Mouse (Mus musculus): Measurements from ENCODE around the gene Arhgap31.

DNA sequence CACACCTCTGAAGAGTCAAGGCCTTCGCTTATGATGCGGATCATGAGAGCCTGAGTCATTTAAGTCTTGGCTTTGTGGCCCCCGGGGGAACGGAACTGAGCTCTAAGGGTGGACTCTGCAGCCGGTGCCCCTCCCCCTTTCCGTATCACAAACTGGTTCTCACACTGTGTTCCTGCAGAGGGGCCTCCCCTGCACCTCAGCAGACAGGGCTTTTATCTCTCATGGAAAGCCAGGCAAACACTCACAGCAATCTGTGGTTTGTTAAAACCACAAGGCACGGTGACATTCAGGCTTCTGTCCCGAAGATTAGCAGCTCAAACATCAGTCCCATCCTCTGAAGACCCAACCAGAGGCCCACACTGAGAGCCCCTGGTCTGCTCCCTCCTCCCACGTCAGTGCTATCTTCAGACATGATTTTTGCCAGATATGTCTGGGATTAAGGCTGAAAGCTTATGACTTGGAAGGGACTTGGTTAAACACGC, 59.6 kb downstream of the Arhgap31 start:
- TF ChIP-seq POLR2A (IDR thresholded peaks at IDR 0.05; ENCODE audit: insufficient read depth, low read depth, low read length) (no peak), CTCF (IDR thresholded peaks at IDR 0.05; ENCODE audit: insufficient read depth, low read depth, low read length) (no peak)

Data from olfactory bulb, adult 2 months (tissue).